Mouse (Mus musculus) heart, postnatal 10 days (tissue): ENCODE data around the gene Rplp2. TPM values are rescaled to one million over a fixed set of nuclear protein-coding genes. Genes with fewer than 3 reads are reported as not detected.

Experiments used
- DNase-seq, 2 experiments: peaks; one replicate each; pipeline ENCODE4 v3.0.0; 2021
- intact Hi-C: fragments of 180-260 bp; cut with DNase I; formaldehyde crosslinking; loops from one replicate; pipeline ENCODE4 v1.15.1; 2025
- total RNA-seq, 2 experiments: library from RNA; stranded (reverse); gene quantifications; 2 replicates each; pipeline ENCODE4 v1.2.3; 2021

The Rplp2 gene
- total RNA-seq, 2 experiments from 2014 or later = 1,065 to 1,124 TPM

GRCm38 (mm10) chr7:141477578-141478269 lies 30.6 kb downstream of the Rplp2 start:
- no peak for DNase-seq
- intact Hi-C loops = no loop called here

DNA sequence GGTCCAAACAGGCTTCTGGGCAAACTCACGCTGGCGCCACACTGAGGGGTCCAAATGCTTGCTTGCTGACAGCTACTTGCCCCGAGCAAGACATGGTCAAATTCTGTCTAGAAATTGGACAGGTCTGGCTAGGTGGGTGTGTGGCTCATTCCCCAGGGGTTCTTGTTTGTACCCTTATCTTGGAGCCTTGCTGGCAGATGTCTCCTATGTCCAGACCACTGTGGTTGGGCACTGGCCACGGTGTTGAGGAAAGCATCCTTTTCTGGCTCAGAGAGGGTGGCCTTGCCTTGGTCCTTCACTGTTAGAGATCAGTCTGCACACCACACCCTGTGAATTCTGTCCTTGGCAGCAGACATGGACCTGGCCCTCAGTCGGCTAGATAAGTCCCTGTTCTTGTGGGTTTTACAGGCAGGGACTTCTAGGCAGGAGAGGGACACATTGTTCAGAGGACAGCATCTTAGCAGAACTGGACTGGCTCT lies 31.1 kb downstream of the Rplp2 start:
- DNase-seq = peak in 1 of 2 experiments; percentile 36
- intact Hi-C loops = no loop called here

DNA sequence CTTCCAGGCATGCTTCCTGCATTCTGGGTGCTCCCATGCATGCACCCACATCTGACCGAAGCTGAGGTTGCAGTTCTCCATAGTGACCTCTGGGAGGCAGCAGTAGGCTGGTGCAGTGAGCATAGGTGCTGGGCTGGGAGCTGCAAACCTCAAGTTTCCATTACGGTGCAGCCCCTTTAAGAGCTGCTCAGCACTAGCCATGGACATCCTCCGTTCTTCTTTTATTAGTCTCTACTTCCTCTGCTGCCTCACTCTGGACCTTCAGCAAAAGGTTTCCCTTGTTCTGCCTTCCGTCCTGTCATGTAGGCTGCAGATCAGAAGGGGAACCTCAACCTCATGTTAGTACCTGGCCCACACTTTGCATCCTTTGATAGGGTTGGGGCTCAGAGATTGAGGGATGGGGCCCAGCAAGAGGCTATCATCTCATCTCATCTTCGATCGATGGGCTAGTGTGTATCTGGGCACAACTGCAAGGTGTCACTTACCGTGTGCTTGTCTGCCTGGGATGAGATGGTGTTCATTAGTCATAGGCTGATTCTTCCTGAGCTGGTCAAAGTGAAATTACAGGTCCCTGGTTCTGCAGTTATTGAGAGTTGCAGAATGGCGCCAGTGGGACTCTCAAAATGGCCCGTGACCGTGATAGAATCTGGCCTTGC lies 33.8 kb downstream of the Rplp2 start:
- intact Hi-C loops = loop anchor here (1.0 to 5.0 kb wide), 3 partner anchors 44 to 185 kb away; no protein-coding TSS in a partner anchor
- peak; percentile 82 to 84 for DNase-seq

- DNase-seq = peak in 1 of 2 experiments; percentile 77
- intact Hi-C loops = loop anchor here (1.0 to 5.0 kb wide), 2 partner anchors 44 to 126 kb away; no protein-coding TSS in a partner anchor
These were observed 34.6 kb downstream of the Rplp2 start for GRCm38 (mm10) chr7:141481498-141482401.

DNA sequence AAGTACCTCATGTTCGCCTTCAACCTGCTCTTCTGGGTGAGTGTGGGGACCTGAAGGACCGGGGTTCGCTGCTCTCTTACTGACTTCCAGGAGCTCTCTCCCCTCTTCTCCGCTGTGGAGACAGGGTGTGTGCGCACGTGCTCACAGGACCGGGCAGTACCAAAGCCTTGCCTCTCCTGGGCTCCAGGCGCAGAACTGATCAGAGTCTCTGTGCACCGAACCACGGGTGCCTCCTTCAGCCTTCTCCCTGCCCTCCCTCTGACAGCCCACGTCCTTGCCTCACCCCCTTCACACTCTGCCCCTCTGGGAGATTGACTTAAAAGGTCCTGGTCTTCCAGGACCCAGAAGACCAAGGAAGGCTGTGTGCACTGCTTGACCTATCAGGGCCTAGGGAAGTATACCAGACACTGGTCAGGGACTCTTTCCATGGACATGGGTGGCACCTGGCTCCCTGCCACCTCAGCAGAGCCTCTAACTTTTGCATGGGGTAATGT lies 35.4 kb downstream of the Rplp2 start:
- intact Hi-C loops = loop anchor here (5.0 kb wide), 1 partner anchor 125 kb away; no protein-coding TSS in a partner anchor

GRCm38 (mm10) chr7:141483114-141483653 lies 36.0 kb downstream of the Rplp2 start:
- no peak for DNase-seq
- intact Hi-C loops = loop anchor here (5.0 kb wide), 1 partner anchor 124 kb away; no protein-coding TSS in a partner anchor

More for the DNA sequence above, 35.4 kb downstream of the Rplp2 start:
- no peak for DNase-seq

DNA sequence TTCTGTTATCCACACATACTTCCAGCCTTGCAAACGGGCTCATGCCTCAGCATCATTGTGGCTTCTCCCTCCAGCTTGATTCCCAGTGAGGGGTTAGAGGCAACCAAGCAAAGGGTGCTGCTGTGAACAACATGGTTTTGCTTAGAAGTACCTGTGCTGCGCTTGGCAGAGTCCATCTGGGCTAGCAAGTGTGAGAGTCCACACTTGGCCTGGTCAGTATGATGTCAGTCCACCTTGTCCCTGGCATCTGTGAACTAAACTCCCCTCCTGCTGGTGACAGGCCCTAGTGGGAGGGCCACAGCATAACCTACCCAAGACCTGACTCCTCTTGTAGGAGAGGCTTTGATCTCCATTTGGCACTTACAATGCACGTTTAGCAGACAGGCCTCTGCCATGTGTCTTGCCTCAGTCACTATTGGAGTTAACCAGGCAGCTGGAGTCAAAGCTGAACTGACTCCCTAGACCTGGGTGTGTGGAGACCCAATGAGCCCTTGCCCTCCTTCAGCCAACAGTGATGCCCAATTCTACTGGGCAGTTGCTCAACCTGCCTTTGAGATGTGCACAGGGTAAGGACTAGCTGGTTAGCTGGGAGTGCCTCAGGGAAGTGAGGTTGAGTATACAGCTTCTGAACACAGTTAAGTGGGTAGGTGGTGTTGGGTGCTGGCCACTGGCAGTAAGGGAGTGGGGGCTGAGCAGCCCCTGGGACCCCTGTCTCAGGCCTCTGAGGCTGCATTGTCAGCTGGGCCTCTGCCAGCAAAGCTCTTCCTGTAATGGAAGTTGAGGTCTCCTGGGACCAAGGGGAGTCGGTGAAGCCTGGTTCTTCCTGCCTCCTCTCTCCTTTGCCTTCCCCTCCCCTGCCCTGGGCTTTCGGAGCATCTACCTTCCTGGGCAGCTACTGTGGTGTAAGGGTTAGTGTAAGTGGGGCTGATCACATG lies 37.3 kb downstream of the Rplp2 start:
- intact Hi-C loops = loop anchor here (5.0 kb wide), 1 partner anchor 123 kb away; no protein-coding TSS in a partner anchor
- no peak for DNase-seq

- no peak for DNase-seq
- intact Hi-C loops = no loop called here
These were observed 38.0 kb downstream of the Rplp2 start for GRCm38 (mm10) chr7:141485186-141485585.

- intact Hi-C loops = no loop called here
- no peak for DNase-seq
These were observed 38.4 kb downstream of the Rplp2 start for GRCm38 (mm10) chr7:141485606-141486005.

DNA sequence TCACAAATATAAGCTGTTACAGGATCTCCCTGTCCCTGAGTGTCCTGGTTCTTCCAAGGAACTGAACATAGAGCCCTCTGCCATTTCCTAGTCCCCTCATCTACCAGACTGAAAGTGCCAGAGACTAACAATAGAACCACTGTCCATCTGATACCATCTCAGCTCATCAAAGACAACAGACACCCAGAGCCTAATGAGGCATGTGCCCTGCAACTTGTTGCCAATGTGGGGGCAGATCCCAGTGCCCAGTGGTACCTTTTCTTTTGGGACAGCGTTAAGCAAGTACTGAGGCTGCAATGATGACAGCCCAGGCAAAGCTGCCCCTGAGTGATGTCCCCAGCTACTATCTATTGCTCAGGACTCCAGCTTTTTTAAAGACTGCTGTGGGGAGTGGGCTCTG lies 39.1 kb downstream of the Rplp2 start:
- intact Hi-C loops = no loop called here

DNA sequence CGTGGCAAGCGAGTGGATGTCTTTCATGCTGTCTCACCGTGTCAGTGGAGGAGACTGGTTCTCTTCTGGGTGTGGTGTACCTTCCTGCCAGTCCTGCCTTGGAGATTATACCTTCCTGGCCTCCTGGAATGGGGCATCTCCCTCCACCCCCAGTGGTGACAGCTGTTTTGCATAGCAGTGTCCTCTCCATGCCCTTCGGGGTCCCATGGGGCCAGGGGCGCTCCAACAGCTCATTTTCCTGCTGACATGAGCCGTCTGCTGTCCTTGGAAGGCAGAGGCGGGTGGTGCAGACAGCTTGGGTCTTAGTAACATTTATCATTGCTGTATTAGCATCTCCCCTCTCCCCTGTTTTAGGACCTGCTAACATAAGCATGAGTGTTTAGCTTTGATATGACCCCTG lies 40.0 kb downstream of the Rplp2 start:
- DNase-seq = no peak
- intact Hi-C loops = no loop called here

More for the DNA sequence above, 39.1 kb downstream of the Rplp2 start:
- DNase-seq = no peak

DNA sequence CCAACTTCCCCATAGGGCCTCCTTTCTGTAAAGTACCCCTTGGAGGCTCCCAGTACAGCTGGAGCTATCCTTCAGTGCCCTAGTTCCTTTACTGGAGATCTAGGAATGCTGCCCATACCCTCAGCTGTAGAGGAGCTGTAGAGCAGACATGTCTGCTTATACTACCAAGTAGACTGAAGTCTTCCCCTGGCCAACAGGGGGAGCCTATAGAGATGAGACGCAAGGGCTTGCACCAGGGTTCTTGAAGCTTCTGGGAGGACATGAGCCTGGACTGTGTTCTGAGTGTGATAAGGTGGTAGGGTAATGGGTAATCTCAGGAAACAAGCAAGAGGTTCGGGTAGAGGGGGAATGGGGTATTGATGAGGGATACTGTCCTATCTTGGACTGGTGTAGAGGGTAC lies 44.0 kb downstream of the Rplp2 start:
- no peak for DNase-seq
- intact Hi-C loops = no loop called here

- DNase-seq = no peak
- intact Hi-C loops = no loop called here
These were observed 45.6 kb downstream of the Rplp2 start for GRCm38 (mm10) chr7:141492738-141493137.

GRCm38 (mm10) chr7:141493729-141494128 lies 46.6 kb downstream of the Rplp2 start:
- no peak for DNase-seq
- intact Hi-C loops = no loop called here

GRCm38 (mm10) chr7:141495379-141495778 lies 48.2 kb downstream of the Rplp2 start:
- DNase-seq = no peak
- intact Hi-C loops = no loop called here

DNA sequence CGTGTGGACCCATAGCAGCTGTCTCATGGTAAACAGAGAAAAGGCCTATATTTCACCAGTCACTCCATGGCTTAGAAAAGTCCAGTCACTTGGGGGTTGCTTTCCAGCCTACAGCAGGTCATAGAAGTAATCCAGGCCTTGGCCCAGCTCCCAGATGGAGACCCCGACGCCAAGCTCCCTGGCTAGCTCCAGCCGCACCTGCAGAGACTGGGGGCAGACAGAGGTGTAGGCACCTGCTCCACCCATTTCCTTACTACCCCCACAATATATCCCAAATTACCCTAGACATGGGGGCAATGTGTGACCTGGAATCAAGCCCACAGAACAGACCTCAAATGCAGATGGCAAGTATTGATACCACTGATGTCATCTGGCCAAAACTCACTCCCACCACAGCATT lies 48.8 kb downstream of the Rplp2 start:
- DNase-seq = no peak
- intact Hi-C loops = no loop called here

DNA sequence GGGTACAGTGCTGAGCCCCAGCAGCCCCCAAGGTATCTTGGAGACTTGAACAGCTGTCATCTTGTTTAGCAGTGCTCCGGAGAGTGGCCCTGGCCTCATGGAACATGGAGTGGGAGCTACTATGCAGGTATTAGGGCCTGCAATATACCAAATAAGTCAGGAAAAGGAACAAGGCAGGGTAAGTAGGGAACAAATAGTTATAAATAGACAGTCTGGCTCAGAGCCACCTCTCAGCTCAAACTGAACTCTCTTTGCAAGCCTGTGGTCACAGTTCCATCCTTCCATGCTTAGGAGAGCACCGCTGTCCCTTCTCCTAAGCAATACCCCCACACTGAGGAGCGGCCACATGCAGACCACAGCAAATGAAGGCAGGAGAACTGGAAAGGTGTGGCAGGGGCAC lies 50.4 kb downstream of the Rplp2 start:
- peak; percentile 51 to 56 for DNase-seq
- intact Hi-C loops = no loop called here
